Mouse (Mus musculus): Measurements from ENCODE around the gene Chd3.

Chd3 gene

DNA sequence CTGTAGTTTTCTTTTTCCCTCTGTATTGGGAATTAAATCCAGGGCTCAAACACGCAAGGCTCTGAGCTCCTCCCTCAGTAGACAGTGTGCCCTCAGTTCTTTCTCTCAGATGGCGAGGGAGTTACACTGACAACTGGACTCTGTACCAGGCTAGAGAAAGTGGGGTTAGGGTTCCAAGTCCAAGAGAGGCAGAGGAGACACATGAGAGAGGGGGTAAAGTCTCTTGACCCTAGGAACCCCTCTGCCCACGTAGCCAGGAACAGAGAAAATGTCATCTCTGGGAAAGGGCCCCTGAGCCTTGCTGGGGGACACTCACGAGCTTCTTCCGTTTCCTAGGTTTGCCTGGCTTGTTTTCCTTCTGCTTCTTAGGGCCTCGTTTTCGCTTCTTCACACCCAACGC is 4.8 kb downstream of the Chd3 start:
- peak; percentile 69 to 85 for DNase-seq

DNA sequence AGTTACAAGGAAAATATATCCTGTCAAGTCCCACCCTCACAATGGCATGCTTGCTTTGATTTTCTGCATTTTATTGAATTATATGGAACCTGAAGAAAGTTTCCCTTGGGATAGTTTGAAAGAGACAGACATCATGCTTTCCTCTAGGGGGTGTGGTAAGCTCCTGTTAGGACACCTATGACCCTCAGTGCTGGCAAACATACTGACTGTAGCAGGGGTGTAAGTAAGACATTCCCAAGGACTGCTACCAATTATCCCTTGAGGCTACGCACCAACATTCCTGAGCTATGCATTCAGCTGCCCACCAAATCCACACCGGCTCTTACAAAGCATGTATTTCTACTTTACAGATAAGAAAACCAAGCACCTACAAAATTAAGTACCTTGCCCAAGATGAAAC is 6.7 kb downstream of the Chd3 start:
- no peak for DNase-seq

- DNase-seq: no peak
Measured at GRCm38 (mm10) chr11:69362021-69362420, 7.2 kb downstream of the Chd3 start.

DNA sequence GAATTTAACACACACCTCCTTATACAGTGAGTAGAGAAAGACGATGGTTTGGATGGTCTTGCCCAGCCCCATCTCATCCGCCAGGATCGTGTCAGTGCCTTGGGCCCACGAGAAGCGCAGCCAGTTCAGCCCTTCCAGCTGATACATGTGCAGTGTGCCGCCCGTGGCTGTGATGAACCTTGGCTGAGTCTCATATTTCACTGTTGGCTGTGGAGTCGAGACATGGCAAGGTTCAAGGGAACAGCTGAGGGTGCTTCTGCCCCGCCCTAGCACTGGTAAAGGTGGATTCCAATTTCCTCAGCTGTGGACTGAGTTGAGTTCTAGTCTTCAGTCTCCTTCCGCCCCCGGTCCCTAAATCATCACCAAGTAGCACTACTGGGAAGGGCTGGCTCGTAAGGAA is 11.5 kb downstream of the Chd3 start:
- DNase-seq: no peak

DNA sequence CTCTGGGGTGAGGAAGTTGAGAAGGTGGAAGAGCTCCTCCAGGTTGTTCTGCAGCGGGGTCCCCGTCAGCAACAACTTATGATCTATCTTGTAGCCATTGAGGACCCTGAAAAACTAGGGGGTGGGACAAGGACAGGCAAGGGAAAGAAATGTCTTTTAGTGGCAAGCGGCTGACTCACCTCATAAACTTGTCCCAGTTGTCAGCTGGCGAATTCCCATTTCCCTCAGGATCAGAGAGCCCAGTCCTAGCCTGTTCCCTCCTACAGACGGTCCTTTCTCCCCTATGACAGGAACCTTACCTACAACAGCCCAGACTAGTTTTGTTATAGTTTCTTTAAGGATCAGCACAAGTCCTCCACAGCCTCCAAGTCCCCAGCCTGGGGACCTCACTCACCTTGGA is 12.7 kb downstream of the Chd3 start:
- DNase-seq: no peak

DNA sequence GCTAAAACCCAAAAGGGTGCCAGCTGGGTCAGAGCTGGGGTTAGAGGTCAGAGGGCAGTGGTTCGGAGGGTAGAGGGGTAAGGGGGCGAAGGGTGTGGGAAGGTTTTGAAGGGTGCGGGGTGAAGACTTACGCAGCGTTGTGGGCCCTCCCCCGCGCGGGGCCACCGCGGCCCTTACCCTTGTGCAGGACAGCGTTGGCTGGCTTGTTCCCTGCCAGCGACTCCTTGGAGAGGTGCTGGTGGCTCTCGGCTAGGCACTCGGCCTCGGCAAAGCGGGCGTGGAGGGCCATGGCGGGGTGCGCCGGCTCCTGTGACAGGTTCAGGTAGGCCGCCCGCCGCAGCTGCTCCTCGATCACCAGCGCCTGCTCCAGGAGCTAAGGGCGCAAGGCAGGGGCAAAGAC is 22.8 kb downstream of the Chd3 start:
- DNase-seq: no peak

DNA sequence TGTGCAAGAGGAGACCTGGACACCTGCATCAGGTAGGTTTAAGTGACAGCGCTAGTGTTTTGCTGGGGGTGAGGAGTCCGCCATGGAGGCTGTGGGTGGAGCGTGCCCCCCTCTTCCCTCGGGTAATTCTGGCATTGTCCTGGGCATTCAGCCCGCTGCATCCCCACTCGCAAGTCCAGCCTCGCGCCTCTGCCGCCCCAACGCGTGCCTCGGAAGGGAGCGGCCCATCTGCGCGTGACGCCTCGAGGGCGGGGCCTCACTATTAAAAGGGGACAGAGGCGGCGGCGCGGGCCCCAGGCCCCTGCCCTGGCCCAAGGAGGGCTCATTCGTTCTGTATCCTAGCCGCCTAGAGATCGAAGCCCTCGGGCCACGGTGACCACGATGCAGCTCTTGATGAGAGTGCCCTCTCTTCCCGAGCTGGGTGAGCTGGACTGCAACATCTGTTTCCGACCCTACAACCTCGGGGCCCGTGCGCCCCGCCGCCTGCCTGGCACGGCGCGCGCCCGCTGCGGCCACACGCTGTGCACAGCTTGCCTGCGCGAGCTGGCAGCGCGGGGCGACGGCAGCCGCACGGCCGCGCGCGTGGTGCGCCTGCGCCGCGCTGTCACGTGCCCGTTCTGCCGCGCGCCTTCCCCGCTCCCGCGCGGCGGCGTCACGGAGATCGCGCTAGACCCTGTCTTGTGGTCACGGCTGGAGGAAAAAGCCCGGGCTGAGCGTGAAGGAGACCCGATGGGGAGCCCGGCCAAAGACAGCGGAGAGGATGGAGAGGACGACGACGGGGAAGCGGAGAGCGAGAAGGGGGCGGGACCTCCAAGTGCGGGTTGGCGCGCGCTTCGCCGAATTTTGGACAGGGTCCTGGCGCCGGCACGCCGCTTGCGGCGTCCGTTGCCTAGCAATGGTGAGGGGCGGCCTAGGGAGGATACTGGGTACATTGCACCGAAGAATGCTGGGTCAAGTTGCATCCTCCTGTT is 28.8 kb downstream of the Chd3 start, which contains the start of gene Rnf227:
Gene Rnf227, plus strand, starts transcription at position 301 of the 971 bp plus-strand sequence.
- DNase-seq: peak in 1 of 2 experiments; percentile 49

- no peak for DNase-seq
Measured at GRCm38 (mm10) chr11:69334796-69335195, 34.4 kb downstream of the Chd3 start.

DNA sequence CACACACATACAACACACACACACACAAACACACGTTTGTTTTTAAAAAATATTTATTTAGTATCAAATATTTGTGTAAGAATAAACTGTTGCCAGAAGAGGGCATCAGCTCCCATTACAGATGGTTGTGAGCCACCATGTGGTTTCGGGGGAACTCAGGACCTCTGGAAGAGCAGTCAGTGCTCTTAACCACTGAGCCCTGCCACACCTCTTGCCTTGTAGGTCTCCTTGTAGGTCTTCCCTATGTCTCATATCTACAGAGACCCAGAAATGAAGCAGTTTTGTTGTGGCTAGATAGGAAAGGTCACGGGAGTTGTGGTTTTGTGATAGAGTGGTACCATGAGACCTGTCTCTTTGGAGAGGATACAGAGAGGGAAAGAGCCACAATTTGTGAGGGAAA is 35.3 kb downstream of the Chd3 start:
- DNase-seq: no peak

DNA sequence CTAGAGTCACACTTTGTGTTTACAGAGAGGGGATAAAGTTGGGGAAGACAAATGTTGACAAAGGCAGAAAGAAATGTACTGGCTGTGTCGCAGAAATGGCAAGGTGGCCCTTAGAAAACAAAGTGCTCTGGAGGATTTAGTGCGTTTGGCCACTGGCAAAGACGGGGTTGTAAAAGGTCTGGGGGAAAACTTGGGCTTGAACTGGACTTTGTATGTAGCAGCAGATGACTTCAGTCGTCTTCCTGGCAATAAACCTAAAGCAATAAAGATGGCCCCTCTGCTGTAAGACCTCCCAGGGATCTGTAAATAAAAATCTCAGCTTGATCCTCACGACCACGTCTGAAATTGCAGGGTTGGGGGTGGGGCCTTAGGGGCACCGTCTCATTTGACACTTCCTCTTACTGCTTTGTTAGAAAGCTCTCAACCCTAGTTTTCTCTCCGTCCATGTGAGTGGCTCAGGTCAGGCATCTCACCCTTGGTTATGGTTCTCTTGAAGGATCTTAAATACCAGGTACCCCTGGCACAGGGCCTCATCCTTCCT is 36.4 kb downstream of the Chd3 start:
- DNase-seq: no peak

DNA sequence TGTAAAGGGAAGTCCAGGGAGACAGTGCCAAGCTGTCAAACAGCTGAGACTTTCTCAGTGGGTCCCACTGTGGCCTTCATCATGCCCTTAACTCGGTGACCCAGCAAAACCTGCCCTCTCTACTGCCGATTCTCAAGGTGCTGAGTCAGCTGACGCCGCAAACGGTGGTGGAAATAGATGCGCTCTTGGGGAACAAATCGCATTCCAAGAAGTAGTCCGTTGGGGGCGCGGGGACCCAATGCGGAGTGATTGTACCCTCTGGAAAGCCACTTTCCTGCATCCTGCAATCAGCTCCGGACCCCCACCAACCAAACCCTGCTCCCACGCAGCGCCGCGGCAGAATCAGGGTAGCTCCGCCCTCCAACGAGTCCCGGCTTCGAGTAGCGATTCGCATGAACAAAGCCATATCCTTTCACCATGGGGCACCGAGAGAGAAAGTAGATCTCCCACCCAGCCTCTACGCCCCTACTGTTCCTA is 37.2 kb downstream of the Chd3 start:
- DNase-seq: peak; percentile 53 to 64

- no peak for DNase-seq
Measured at GRCm38 (mm10) chr11:69331152-69331551, 38.1 kb downstream of the Chd3 start.

- DNase-seq: no peak
Measured at GRCm38 (mm10) chr11:69328517-69328916, 40.7 kb downstream of the Chd3 start.

- DNase-seq: no peak
Measured at GRCm38 (mm10) chr11:69327648-69328047, 41.6 kb downstream of the Chd3 start.

GRCm38 (mm10) chr11:69327157-69327442 is 42.1 kb downstream of the Chd3 start:
- DNase-seq: no peak

- no peak for DNase-seq
Measured at GRCm38 (mm10) chr11:69326408-69327156, 42.6 kb downstream of the Chd3 start.

DNA sequence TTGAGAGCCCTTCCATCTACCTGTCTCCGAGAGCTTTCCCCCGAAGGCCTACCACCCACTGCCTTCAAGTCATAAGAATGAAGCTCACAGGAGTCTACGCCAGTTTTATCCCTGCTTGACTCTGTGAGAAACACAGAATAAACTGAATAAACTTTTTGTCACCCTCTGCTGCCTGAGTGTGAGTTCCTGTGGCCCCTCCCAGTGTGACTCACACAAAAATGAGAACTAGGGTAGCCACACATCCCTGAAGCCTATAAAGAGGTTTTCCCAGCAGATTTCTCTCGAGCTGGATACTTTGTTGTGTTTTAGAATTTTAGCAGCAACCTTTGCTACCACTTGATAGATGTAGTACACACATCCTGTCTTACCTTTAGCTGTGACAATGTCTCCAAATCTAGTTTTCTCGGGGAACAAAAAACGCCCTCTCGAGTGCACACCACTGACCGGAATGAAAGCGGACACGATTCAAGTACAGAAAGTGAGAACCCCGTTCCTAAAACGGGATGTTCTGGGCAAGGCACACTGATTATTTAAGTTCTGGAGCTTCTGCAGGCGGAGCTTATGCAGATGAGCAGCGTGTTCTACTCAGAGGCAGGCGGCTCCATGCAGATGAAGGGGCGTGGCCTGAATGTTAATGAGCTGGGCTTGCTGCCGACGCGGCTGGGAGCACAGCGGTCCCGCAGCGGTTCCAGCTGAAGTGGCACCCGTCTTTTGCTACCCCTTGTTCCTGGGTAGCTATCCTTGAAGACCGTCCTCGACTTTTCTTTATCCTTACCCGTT is 43.4 kb downstream of the Chd3 start, which contains the start of gene Kcnab3:
Gene Kcnab3, plus strand, starts transcription at position 631 of the 780 bp plus-strand sequence.
- peak; percentile 87 to 88 for DNase-seq

DNA sequence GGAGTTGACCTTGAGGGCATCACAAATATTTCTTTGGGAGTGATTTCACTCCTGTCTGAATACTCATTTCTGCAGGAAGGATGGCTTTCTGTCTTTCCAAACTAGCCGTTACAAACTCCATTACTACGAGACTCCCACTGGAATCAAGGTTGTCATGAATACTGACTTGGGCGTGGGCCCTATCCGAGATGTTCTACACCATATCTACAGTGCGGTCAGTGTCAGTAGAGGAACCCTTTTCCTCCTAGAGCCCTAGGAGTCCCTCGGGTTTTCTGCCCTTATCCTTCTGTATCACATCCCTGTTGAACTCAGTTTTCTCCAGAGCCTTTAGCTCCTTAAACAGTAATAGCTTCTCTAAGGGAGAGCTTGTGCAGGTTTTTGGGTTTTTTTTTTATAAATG is 44.5 kb downstream of the Chd3 start:
- DNase-seq: no peak

DNA sequence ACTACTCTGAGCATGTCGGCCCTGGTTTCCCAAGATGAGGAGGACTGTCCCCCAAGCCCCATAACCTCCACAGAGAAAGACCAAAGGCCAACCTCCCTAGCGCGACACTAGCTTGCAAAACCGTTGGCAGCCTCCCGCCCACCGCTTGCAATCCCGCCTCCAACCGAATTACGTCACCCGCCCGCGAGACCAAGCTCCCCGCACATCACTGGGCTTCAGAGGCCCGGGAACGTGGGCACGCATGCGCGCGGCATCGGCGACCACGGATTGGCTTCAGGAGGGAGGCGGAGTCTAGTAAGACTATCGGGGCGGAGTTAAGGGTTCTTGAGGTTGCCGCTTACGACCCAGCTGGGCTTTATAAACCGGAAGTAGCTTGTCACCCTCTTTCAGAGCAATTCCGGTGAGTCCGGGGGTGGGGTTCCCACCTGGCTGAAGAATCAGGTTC is 45.5 kb downstream of the Chd3 start, which contains the start of the genes Cntrob and Trappc1:
Gene Cntrob, minus strand, starts transcription at position 109 of the 445 bp plus-strand sequence.
Gene Trappc1, plus strand, starts transcription at position 314 of the 445 bp plus-strand sequence.
- DNase-seq: peak; percentile 98 to 100

GRCm38 (mm10) chr11:69322693-69323471 is 46.3 kb downstream of the Chd3 start:
- DNase-seq: no peak

DNA sequence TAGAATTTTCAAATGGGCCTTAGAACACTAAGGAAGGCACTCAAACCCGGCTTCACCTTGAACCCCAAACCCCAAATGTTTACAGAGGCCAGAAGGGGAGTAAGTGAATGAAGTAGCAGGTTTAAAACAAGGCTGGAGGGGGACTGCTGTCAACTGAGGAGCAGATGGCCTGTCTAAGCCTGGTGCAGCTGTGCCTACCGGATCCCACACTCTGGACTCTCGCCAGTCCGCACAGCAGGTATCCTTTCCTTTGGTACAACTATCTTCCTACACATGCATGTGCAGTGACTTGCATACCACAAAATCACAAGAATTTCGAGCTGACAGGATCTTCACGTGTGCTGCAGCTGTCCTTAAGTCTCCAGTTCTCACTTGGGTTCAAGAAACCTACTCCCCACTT is 47.2 kb downstream of the Chd3 start:
- no peak for DNase-seq

DNA sequence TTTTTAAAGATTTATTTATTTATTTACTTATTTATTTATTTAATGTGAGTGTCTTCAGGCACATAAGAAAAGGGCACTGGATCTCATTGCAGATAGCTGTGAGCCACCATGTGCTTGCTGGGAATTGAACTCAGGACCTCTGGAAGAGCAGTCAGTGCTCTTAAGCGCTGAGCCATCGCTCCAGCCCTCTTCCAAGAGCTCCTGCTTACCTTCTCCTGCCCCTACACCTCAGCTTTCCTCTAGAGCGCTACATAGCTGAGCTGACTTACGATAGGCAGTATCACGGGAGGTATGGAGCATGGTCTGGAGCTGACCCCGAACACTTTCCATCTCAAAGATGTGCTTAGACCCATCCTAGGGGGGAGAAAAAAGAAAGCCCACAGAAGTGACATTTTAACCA is 47.6 kb downstream of the Chd3 start:
- DNase-seq: no peak
